Mouse (Mus musculus): ENCODE measurements around the gene Tspan17. TPM values are rescaled to one million over a fixed set of nuclear protein-coding genes. Genes with fewer than 3 reads are reported as not detected.

The Tspan17 gene
- polyA plus RNA-seq, 1 experiment from 2014 or later: 13.0 TPM

Other genes with a start within 250 kb of the Tspan17 start
- 124 and 134 TPM in 2 replicates for gene 4833439L19Rik, start 223.9 kb upstream of the Tspan17 start, polyA plus RNA-seq (2014; fragmentation: Nextera tagmentation; extraction: Ambion mirVana)
- 18.8 and 22.1 TPM in 2 replicates for gene Arl10, start 214.4 kb upstream of the Tspan17 start, polyA plus RNA-seq (2014; fragmentation: Nextera tagmentation; extraction: Ambion mirVana)
- gene Nop16, start 199.3 kb upstream of the Tspan17 start, polyA plus RNA-seq (2014; fragmentation: Nextera tagmentation; extraction: Ambion mirVana): 42.7 and 51.6 TPM in 2 replicates
- 163 and 165 TPM in 2 replicates for gene Higd2a, start 199.2 kb upstream of the Tspan17 start, polyA plus RNA-seq (2014; fragmentation: Nextera tagmentation; extraction: Ambion mirVana)
- 40.2 and 48.1 TPM in 2 replicates for gene Cltb, start 178.0 kb upstream of the Tspan17 start, polyA plus RNA-seq (2014; fragmentation: Nextera tagmentation; extraction: Ambion mirVana)
- 86.7 and 101 TPM in 2 replicates for gene Faf2, start 167.6 kb upstream of the Tspan17 start, polyA plus RNA-seq (2014; fragmentation: Nextera tagmentation; extraction: Ambion mirVana)
- 50.1 and 56.9 TPM in 2 replicates for gene Rnf44, start 95.5 kb upstream of the Tspan17 start, polyA plus RNA-seq (2014; fragmentation: Nextera tagmentation; extraction: Ambion mirVana)
- gene Cdhr2, start 87.9 kb upstream of the Tspan17 start, polyA plus RNA-seq (2014; fragmentation: Nextera tagmentation; extraction: Ambion mirVana): 0.04 TPM in 1 of 2 replicates, not detected in the other
- 1.4 TPM in 2 replicates for gene Gprin1, start 39.5 kb upstream of the Tspan17 start, polyA plus RNA-seq (2014; fragmentation: Nextera tagmentation; extraction: Ambion mirVana)
- 0.90 and 1.3 TPM in 2 replicates for gene Sncb, start 22.8 kb upstream of the Tspan17 start, polyA plus RNA-seq (2014; fragmentation: Nextera tagmentation; extraction: Ambion mirVana)
- not detected in 2 replicates for gene Eif4e1b, start 5.4 kb upstream of the Tspan17 start, polyA plus RNA-seq (2014; fragmentation: Nextera tagmentation; extraction: Ambion mirVana)
- 4.5 and 4.6 TPM in 2 replicates for gene Unc5a, start 160.0 kb downstream of the Tspan17 start, polyA plus RNA-seq (2014; fragmentation: Nextera tagmentation; extraction: Ambion mirVana)
- 1.8 and 2.1 TPM in 2 replicates for gene Hk3, start 232.0 kb downstream of the Tspan17 start, polyA plus RNA-seq (2014; fragmentation: Nextera tagmentation; extraction: Ambion mirVana)

Measured in embryonic facial prominence, embryonic 14.5 days (tissue).